Mouse (Mus musculus) right cerebral cortex, adult 2 months (tissue): Measurements from ENCODE around the gene Tmprss4.

Experiments used
- DNase-seq, 2 experiments: peaks; one replicate each; pipeline ENCODE4 v3.0.0; 2021 to 2022; ENCODE audit warnings: low spot score in 2 of 2

Gene Tmprss4

DNA sequence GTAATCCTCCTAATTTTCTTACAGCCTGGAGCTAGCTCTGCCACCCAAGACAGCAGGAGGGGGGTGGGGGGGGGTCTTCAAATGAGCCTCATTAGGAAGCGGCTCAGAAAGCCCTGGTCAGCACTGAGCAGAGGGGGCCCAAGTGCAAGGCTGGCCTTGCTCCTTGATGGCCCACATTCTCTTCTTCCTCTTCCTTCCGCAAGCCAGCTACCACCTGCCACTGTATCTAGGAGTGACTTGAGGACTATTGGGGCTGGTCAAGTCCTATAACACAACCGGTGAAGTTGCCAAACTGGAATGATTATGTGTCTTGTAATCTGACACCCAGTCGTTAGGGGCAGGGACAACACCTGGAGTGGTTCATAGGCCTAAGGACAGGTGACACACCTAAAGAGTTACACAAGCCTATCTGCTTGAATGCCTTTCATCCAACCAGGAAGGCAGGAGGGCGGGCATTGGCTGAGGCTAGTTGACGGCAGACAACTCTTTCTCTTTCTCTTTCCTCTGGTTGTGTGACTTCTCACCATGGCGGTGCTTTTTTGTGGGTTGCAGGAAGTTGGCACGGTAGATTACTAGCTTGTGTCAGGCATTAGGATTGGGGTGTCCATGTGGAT, at the start of gene Tmprss4:
TSS of gene Tmprss4 (minus strand) at position 296 of the 614 bp plus-strand sequence.
- DNase-seq = no peak

- DNase-seq = no peak
These were observed 48.5 kb upstream of the Tmprss4 start for GRCm38 (mm10) chr9:45252395-45252794.

- DNase-seq = no peak
These were observed 48.1 kb upstream of the Tmprss4 start for GRCm38 (mm10) chr9:45251990-45252389.

DNA sequence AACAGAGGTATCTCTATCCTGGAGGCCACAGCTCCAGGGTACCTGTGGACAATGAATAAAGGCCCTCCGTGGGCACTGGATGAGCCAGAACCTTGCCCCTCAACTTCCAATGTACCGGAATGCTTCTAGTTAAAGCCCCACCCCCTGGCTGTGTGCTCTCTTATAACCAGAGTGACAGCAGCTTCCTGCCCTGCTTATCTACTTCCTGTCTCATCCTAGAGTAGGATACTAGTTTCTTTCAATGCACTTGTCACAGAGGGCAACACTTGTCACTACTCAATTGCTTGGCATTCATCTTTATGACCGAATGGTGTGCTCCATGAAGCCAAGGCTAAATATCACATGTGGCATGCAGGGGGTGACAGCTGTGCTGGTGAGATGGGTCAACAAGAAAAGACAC, 47.4 kb upstream of the Tmprss4 start:
- DNase-seq = no peak

DNA sequence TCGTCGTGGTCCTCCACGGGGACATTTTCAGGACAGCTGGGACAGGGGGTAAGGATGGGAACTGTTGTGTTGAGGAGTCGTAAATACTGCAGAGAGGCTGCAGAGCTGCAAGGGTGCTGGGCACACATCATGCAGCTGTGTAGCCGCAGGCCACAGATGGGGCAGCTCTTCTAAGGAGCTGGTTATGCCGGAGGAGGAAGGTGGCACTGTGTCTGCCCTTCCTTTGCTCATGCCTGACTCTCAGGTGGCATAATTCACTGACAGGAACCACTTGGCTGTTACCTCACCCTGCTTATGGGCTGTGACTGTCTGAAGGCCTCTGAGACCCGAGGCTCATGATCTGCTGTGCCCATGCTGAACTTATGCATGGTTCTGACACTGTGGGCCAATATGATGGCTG, 46.4 kb upstream of the Tmprss4 start:
- no peak for DNase-seq

- DNase-seq = no peak
These were observed 43.6 kb upstream of the Tmprss4 start for GRCm38 (mm10) chr9:45247536-45247935.

GRCm38 (mm10) chr9:45246060-45246459, 42.2 kb upstream of the Tmprss4 start:
- no peak for DNase-seq

DNA sequence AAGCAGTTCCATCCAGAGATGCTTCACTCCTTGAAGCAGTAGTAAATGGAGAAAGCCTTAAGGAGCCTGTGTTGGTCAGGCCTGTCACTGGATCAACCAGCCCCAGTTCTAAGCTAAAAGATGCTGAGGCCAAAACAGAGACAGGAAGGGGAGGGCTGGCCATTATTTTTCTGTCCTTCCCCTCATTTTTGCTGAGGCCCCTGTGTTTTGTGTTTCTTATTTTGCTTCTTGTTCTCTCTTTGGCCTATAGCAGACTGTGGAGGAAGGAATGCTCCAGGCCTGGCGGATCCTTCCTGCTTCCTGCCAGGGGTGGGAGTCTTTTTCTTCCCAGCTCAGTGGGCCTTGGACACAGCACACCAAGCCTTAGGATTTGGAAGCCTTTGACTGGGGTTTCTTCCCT, 41.5 kb upstream of the Tmprss4 start:
- DNase-seq = no peak

DNA sequence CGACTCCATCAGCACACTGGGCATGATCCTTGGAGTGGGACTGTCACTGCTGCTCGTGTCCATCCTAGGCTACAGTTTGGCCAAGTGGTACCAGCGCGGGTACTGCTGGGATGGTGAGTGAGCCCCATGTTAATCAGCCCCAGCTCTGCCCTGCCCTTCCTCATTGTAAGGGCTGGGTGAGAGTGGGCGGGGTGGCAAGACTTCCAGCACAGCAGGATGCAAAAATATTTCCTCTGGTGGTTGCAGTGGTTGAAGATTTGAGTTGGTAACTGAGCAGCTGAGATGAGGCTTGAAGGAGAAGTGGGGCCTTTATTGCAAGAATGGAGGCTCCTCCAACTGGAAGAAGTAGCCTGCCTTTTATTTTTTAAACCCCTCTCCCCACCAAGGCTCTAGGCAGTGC, 37.5 kb upstream of the Tmprss4 start:
- no peak for DNase-seq

- no peak for DNase-seq
These were observed 32.9 kb upstream of the Tmprss4 start for GRCm38 (mm10) chr9:45236744-45237143.

DNA sequence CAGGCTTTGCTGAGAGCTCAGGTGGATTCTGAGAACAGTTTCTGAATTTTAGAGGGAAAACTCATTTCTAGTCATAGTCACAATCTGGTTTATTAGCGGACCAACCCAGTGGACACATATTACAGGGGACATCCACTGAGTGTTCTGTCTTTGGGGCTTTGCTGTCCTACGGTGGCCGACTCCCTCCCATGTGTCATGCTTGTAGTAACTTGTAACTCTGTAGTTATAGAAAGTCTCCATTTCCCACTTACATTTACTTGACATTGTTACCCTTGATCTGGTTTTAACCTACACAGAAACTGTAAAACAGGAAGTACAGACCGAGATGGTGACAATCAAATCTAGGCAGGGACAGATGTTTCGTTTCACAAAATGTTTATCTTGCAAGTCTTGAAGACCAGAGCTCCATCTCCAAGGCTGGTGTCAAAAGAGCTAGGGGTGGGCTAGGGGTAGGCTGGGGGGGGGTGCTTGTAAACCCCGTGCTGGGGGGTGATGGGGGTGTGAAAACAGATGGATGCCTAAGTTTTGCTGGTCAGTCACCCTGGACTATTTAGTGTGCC, 31.9 kb upstream of the Tmprss4 start:
- no peak for DNase-seq

- DNase-seq = no peak
These were observed 25.5 kb upstream of the Tmprss4 start for GRCm38 (mm10) chr9:45229359-45229758.

- peak; percentile 97 to 99 for DNase-seq
These were observed 17.7 kb upstream of the Tmprss4 start for GRCm38 (mm10) chr9:45221567-45221966.

DNA sequence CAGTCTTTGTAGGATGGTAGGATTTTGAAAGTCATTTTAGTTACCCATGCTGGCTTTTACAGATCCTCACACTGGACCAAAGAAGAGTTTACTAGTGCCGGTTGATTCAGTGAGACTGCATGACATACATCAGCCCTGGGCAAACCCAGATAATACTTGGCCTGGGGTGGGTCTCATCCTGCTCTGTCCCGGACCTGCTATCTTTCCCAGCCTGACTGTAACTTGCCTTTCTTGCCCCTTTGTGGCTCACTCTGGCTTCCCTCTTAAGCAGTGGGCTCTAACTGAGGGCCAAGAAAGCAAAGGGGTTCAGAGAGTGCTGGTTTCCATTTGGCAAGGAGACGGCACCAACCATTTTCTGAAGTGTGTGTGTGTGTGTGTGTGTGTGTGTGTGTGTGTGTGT, 15.8 kb upstream of the Tmprss4 start:
- DNase-seq = no peak

DNA sequence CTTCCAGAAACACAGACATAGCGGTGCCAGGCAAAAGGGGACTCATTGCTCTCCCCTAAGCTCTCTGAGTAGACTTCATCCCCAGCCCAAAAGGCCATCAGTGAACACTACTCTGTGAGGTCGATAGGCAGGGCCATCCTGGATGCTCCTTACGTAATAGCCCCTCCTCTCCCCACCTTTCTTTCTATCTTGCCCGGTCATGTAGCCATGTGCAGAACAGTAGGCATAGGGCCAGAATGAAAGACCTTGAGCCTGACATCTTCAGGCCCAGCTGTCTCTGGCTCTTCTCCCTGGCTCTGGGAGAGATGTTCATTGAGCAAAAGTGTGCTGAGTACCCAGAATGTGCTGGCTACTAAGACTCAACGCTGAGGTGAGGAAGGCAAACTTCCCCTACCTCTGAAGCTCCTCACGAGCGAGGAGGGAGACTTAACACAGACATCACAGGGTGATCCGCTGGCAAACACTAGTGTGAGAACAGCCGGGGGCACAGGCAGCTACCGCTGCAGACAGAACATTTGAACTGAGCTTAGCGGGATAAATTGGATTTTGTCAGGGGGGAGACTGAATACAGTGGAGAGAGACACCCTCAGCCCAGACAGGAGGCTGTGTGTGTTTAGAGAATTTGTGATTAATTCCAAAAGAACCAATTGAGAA, 11.8 kb upstream of the Tmprss4 start:
- DNase-seq = no peak

GRCm38 (mm10) chr9:45212001-45212400, 8.1 kb upstream of the Tmprss4 start:
- no peak for DNase-seq

DNA sequence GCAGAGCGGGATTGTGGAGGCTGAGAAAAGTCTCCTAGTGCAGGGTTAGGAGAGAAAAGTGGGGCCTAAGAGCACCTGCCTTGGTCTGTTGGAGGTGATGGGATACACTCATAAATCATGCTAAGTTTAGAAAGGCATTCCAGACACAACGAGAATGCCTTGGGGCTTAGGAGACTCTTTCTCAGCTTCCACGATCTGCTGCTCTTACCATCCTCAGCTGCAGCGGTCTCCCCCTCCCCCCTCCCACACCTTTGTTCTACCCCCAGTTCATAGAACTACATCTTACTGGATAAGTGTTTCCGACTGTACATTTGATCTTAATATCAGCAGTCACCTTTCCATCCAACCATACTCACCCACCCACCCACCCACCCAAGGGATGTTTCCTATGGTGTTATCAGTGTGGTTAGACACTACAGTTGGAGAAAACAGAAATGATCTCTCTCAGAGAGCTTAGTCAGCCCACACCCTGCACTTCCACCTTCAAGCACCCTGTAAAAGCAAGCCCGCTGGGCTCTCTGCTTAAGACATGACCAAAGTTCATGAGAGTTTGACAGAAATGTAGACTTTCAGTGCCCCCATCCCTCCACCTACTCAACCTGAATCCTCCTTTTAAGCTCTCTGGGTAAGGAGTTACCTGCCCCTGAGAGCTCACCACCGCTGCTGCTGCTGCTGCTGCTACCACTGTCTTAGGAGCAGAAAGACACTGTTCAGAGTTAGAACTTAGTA, 3.3 kb upstream of the Tmprss4 start:
- DNase-seq = no peak

GRCm38 (mm10) chr9:45206121-45206520, 2.2 kb upstream of the Tmprss4 start:
- DNase-seq = no peak

GRCm38 (mm10) chr9:45205143-45205542, 1.3 kb upstream of the Tmprss4 start:
- DNase-seq = no peak

GRCm38 (mm10) chr9:45202021-45202798, 1.7 kb downstream of the Tmprss4 start:
- no peak for DNase-seq

DNA sequence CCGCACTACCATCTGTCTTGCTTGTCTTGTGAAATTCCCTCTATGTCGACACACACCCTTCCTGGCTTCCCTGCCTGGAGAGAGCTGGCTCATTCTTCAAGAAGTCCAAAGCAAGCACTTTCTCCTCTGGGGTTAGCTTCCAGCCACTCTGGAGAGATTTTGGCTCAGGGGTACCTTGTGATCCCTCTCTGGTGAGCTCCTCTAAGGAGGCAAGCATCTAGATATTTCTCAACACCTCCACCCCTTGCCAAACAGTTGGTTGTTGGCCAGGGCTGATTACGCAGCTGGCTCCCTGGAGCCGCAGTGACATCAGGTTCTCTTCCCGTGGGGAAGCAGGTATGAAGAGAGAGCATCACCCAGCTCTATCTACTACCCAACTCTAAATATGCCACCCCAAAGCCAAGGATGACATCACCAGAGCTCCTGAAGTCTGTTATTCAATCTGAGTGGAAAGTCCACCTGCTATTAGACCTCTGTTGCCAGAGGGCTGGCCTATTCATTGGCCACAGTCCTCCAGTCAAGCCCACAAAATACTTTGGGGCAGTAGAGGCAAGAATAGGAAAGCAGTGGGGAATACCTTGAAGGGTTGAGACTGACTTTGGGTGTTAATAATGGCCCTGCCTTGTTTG, 2.5 kb downstream of the Tmprss4 start:
- DNase-seq = no peak

DNA sequence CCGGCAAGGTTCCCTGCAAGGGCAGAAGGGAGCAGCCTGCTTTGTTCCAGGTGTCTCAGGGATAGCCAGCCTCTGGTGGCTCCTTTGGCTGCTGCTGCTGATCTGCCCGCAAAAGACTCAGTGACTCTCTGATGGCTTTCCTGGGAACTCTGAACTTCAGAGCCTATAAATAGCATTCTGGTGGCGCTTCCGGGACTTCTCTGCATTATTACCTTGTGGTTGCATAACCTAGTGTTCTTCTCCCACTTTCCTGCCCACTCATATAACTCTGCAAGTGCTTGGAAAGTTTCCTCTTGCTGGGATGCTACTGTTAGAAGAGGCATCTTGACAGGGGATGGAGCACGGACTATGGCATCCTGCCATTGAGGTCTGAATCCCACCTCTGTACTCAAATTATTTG, 6.3 kb downstream of the Tmprss4 start:
- no peak for DNase-seq
